Mouse (Mus musculus): ENCODE data around the gene Gm6370. TPM values are rescaled to one million over a fixed set of nuclear protein-coding genes. Genes with fewer than 3 reads are reported as not detected.
"Not testable (repeated sequence)": the region's sequence is repeated elsewhere in the genome, so short reads cannot be mapped to it uniquely, and the experiment has no call there.

Gm6370 gene
- polyA plus RNA-seq (2016; fragmentation: Nextera tagmentation; extraction: Ambion mirVana): not detected in 2 replicates

- not testable (repeated sequence) for H3K4me3 ChIP-seq; H3K9me3 ChIP-seq (replicated peaks); H3K27ac ChIP-seq; H3K27me3 ChIP-seq (ENCODE audit: low read depth, poor library complexity, severe bottlenecking); H3K36me3 ChIP-seq; H3K4me1 ChIP-seq; DNase-seq (ENCODE audit: low spot score)
- no CpG with 5 or more reads among the region's 5 CpGs for WGBS
Measured at GRCm38 (mm10) chr5:146491063-146491462, at the start of gene Gm6370. Gene Gm6370, plus strand, starts transcription at chr5:146491363.

- 90% methylated on average over 2 of the region's 2 CpGs for WGBS
- Histone ChIP-seq H3K27ac (no peak overlapping the region), H3K27me3 (ENCODE audit: low read depth, poor library complexity, severe bottlenecking) (no peaks in the 10 kb centered on the region), H3K4me1 (no peaks in the 10 kb centered on the region), H3K36me3 (peaks cover 27% of the 10 kb centered on the region), H3K4me3 (no peak overlapping the region), H3K9me3 (replicated peaks) (no peaks in the 10 kb centered on the region)
- DNase-seq (ENCODE audit: low spot score): no peak
Measured at GRCm38 (mm10) chr5:146442767-146443166, 48.4 kb upstream of the Gm6370 start.

- Histone ChIP-seq H3K4me3 (no peak overlapping the region), H3K4me1 (no peaks in the 10 kb centered on the region), H3K9me3 (replicated peaks) (no peaks in the 10 kb centered on the region), H3K27ac (no peak overlapping the region), H3K27me3 (ENCODE audit: low read depth, poor library complexity, severe bottlenecking) (no peaks in the 10 kb centered on the region), H3K36me3 (0 out of 2 replicates have a peak, but pooled peaks cover 1% of the 10 kb centered on the region)
- DNase-seq (ENCODE audit: low spot score): no peak
- 92% methylated on average over 2 of the region's 2 CpGs for WGBS
Measured at GRCm38 (mm10) chr5:146446633-146447032, 44.5 kb upstream of the Gm6370 start.

- 74% methylated on average over 11 of the region's 11 CpGs for WGBS
- no peaks in the 10 kb centered on the region for H3K4me1 ChIP-seq
- no peak overlapping the region for H3K4me3 ChIP-seq
- no peaks in the 10 kb centered on the region for H3K27me3 ChIP-seq (ENCODE audit: low read depth, poor library complexity, severe bottlenecking)
- H3K27ac ChIP-seq: no peak overlapping the region
- H3K36me3 ChIP-seq: 0 out of 2 replicates have a peak, but pooled peaks cover 13% of the 10 kb centered on the region
- H3K9me3 ChIP-seq (replicated peaks): no peaks in the 10 kb centered on the region
- DNase-seq (ENCODE audit: low spot score): no peak
Measured at GRCm38 (mm10) chr5:146451592-146452254, 39.4 kb upstream of the Gm6370 start.

GRCm38 (mm10) chr5:146453556-146453955 is 37.6 kb upstream of the Gm6370 start:
- WGBS: 94% methylated on average over 6 of the region's 6 CpGs
- DNase-seq (ENCODE audit: low spot score): no peak
- H3K4me1 ChIP-seq: no peaks in the 10 kb centered on the region
- H3K36me3 ChIP-seq: peaks cover 16% of the 10 kb centered on the region; the same call in 1 of the 2 replicates
- H3K9me3 ChIP-seq (replicated peaks): no peaks in the 10 kb centered on the region
- no peaks in the 10 kb centered on the region for H3K27me3 ChIP-seq (ENCODE audit: low read depth, poor library complexity, severe bottlenecking)
- H3K27ac ChIP-seq: no peak overlapping the region
- H3K4me3 ChIP-seq: no peak overlapping the region

GRCm38 (mm10) chr5:146461612-146462011 is 29.6 kb upstream of the Gm6370 start:
- DNase-seq (ENCODE audit: low spot score): no peak
- H3K4me3 ChIP-seq: no peak overlapping the region
- peaks cover 15% of the 10 kb centered on the region; the same call in 1 of the 2 replicates for H3K36me3 ChIP-seq
- no peak overlapping the region for H3K27ac ChIP-seq
- no peaks in the 10 kb centered on the region for H3K9me3 ChIP-seq (replicated peaks)
- no peaks in the 10 kb centered on the region for H3K4me1 ChIP-seq
- 88% methylated on average over 8 of the region's 8 CpGs for WGBS
- no peaks in the 10 kb centered on the region for H3K27me3 ChIP-seq (ENCODE audit: low read depth, poor library complexity, severe bottlenecking)

- no peak for DNase-seq (ENCODE audit: low spot score)
- Histone ChIP-seq H3K4me1 (no peaks in the 10 kb centered on the region), H3K4me3 (no peak overlapping the region), H3K27ac (no peak overlapping the region), H3K27me3 (ENCODE audit: low read depth, poor library complexity, severe bottlenecking) (no peaks in the 10 kb centered on the region), H3K36me3 (peaks cover 5% of the 10 kb centered on the region; the same call in 1 of the 2 replicates), H3K9me3 (replicated peaks) (no peaks in the 10 kb centered on the region)
- 95% methylated on average over 19 of the region's 19 CpGs for WGBS
Measured at GRCm38 (mm10) chr5:146466663-146467062, 24.5 kb upstream of the Gm6370 start.

GRCm38 (mm10) chr5:146468311-146468710 is 22.9 kb upstream of the Gm6370 start:
- Histone ChIP-seq H3K27me3 (ENCODE audit: low read depth, poor library complexity, severe bottlenecking) (no peaks in the 10 kb centered on the region), H3K27ac (no peak overlapping the region), H3K4me3 (no peak overlapping the region), H3K9me3 (replicated peaks) (no peaks in the 10 kb centered on the region), H3K36me3 (peaks cover 5% of the 10 kb centered on the region; the same call in 1 of the 2 replicates), H3K4me1 (no peaks in the 10 kb centered on the region)
- 92% methylated on average over 9 of the region's 9 CpGs for WGBS
- DNase-seq (ENCODE audit: low spot score): no peak

- H3K36me3 ChIP-seq: peaks cover 5% of the 10 kb centered on the region; the same call in 1 of the 2 replicates
- H3K27me3 ChIP-seq (ENCODE audit: low read depth, poor library complexity, severe bottlenecking): no peaks in the 10 kb centered on the region
- H3K4me1 ChIP-seq: no peaks in the 10 kb centered on the region
- H3K27ac ChIP-seq: no peak overlapping the region
- 89% methylated on average over 9 of the region's 9 CpGs for WGBS
- H3K9me3 ChIP-seq (replicated peaks): no peaks in the 10 kb centered on the region
- H3K4me3 ChIP-seq: no peak overlapping the region
- no peak for DNase-seq (ENCODE audit: low spot score)
Measured at GRCm38 (mm10) chr5:146470821-146471220, 20.3 kb upstream of the Gm6370 start.

- H3K36me3 ChIP-seq: peaks cover 5% of the 10 kb centered on the region; the same call in 1 of the 2 replicates
- no peaks in the 10 kb centered on the region for H3K27me3 ChIP-seq (ENCODE audit: low read depth, poor library complexity, severe bottlenecking)
- WGBS: 91% methylated on average over 5 of the region's 5 CpGs
- H3K4me3 ChIP-seq: no peak overlapping the region
- H3K4me1 ChIP-seq: no peaks in the 10 kb centered on the region
- no peak for DNase-seq (ENCODE audit: low spot score)
- no peaks in the 10 kb centered on the region for H3K9me3 ChIP-seq (replicated peaks)
- no peak overlapping the region for H3K27ac ChIP-seq
Measured at GRCm38 (mm10) chr5:146471311-146471710, 19.9 kb upstream of the Gm6370 start.

GRCm38 (mm10) chr5:146471821-146472220 is 19.3 kb upstream of the Gm6370 start:
- Histone ChIP-seq H3K4me3 (no peak overlapping the region), H3K4me1 (no peaks in the 10 kb centered on the region), H3K9me3 (replicated peaks) (no peaks in the 10 kb centered on the region), H3K27me3 (ENCODE audit: low read depth, poor library complexity, severe bottlenecking) (no peaks in the 10 kb centered on the region), H3K36me3 (peaks cover 5% of the 10 kb centered on the region; the same call in 1 of the 2 replicates), H3K27ac (no peak overlapping the region)
- WGBS: 94% methylated on average over 12 of the region's 12 CpGs
- DNase-seq (ENCODE audit: low spot score): no peak

- not testable (repeated sequence) for H3K27me3 ChIP-seq (ENCODE audit: low read depth, poor library complexity, severe bottlenecking); DNase-seq (ENCODE audit: low spot score); H3K9me3 ChIP-seq (replicated peaks); H3K4me3 ChIP-seq; H3K27ac ChIP-seq; H3K4me1 ChIP-seq; H3K36me3 ChIP-seq
- WGBS: 15% methylated on average over 4 of the region's 4 CpGs
Measured at GRCm38 (mm10) chr5:146479564-146479963, 11.6 kb upstream of the Gm6370 start.

- not testable (repeated sequence) for H3K27ac ChIP-seq; H3K27me3 ChIP-seq (ENCODE audit: low read depth, poor library complexity, severe bottlenecking); H3K9me3 ChIP-seq (replicated peaks); H3K36me3 ChIP-seq; H3K4me3 ChIP-seq; DNase-seq (ENCODE audit: low spot score); H3K4me1 ChIP-seq
- WGBS: 88% methylated on average over 3 of the region's 3 CpGs
Measured at GRCm38 (mm10) chr5:146481665-146482064, 9.5 kb upstream of the Gm6370 start, which contains the start of gene Gm6408. Gene Gm6408, plus strand, starts transcription at chr5:146481965.

Measured in limb, embryonic 10.5 days (tissue).